In genomic region chr1:51596935-51597820, GRCm38 (mm10) we compare ENCODE assay signal across 7 mouse cellular contexts.
DNase-seq lines count a peak whose midpoint lies in the region; ATAC-seq and TF ChIP-seq lines count a peak whose summit lies in the region.

No protein-coding gene starts in this region.

- H3K27me3 ChIP-seq in embryonic facial prominence, embryonic 10.5 days (replicated peaks; ENCODE audit: low read depth, poor library complexity, severe bottlenecking) = no peaks in the 10 kb centered on the region
- H3K27me3 ChIP-seq in midbrain, embryonic 12.5 days = peaks cover 10% of the 10 kb centered on the region; the same call in 1 of the 2 replicates
- no peaks in the 10 kb centered on the region for H3K27me3 ChIP-seq in small intestine, adult 2 months (ENCODE audit: control insufficient read depth, insufficient read depth, low read length)

- intact Hi-C loops in left cerebral cortex, postnatal 4 days (cut with DNase I) = loop anchor here (5.0 to 10.0 kb wide), 3 partner anchors 120 to 635 kb away; partner anchors contain the start of gene Nabp1

- H3K9me3 ChIP-seq in embryonic facial prominence, embryonic 10.5 days = no peaks in the 10 kb centered on the region
- H3K9me3 ChIP-seq in midbrain, embryonic 12.5 days = no peaks in the 10 kb centered on the region

- H3K4me3 ChIP-seq in embryonic facial prominence, embryonic 10.5 days = no peak overlapping the region
- no peak overlapping the region for H3K4me3 ChIP-seq in midbrain, embryonic 12.5 days
- no peak overlapping the region for H3K4me3 ChIP-seq in small intestine, adult 2 months (ENCODE audit: low read depth, low read length)

- TF ChIP-seq POLR2A in small intestine, adult 2 months (IDR thresholded peaks at IDR 0.05; ENCODE audit: low read depth, low read length) = no peak

- H3K4me2 ChIP-seq in midbrain, embryonic 12.5 days (replicated peaks) = no peak overlapping the region

- H3K4me1 ChIP-seq in embryonic facial prominence, embryonic 10.5 days = peaks cover 13% of the 10 kb centered on the region
- H3K4me1 ChIP-seq in midbrain, embryonic 12.5 days = no peaks in the 10 kb centered on the region
- H3K4me1 ChIP-seq in small intestine, adult 2 months (ENCODE audit: control insufficient read depth, insufficient read depth, insufficient read length, low read length) = no peaks in the 10 kb centered on the region

- peak; percentile 87 for ATAC-seq in midbrain, embryonic 12.5 days (ENCODE audit: low FRiP score, low read depth)

- no peak overlapping the region for H3K27ac ChIP-seq in embryonic facial prominence, embryonic 10.5 days (replicated peaks)
- no peak overlapping the region for H3K27ac ChIP-seq in midbrain, embryonic 12.5 days (replicated peaks)
- H3K27ac ChIP-seq in small intestine, adult 2 months (ENCODE audit: insufficient read depth, low read depth, low read length) = no peak overlapping the region

- DNase-seq in adrenal gland, postnatal 10 days = peak; percentile 90
- DNase-seq in embryonic facial prominence, embryonic 10.5 days (ENCODE audit: low spot score) = peak; percentile 85
- DNase-seq in heart, adult 11 months = peak; percentile 92
- peak; percentile 66 for DNase-seq in kidney, adult 11 months
- DNase-seq in left cerebral cortex, postnatal 4 days = peak; percentile 81

- H3K9ac ChIP-seq in midbrain, embryonic 12.5 days (replicated peaks) = no peak overlapping the region

- H3K36me3 ChIP-seq in embryonic facial prominence, embryonic 10.5 days (replicated peaks) = no peaks in the 10 kb centered on the region
- no peaks in the 10 kb centered on the region for H3K36me3 ChIP-seq in midbrain, embryonic 12.5 days
- no peaks in the 10 kb centered on the region for H3K36me3 ChIP-seq in small intestine, adult 2 months (ENCODE audit: control insufficient read depth, insufficient read depth, low read length)

- WGBS in embryonic facial prominence, embryonic 10.5 days = 57% methylated on average over 18 of the region's 18 CpGs
- WGBS in midbrain, embryonic 12.5 days = 51% methylated on average over 18 of the region's 18 CpGs
- WGBS in small intestine, adult 2 months = 8% methylated on average over 18 of the region's 18 CpGs

- TF ChIP-seq CTCF in small intestine, adult 2 months (IDR thresholded peaks at IDR 0.05; ENCODE audit: extremely low read depth, insufficient read length, insufficient replicate concordance, low read depth, low read length) = peak; percentile 86; the same call in 1 of the 2 replicates
